Mouse (Mus musculus) heart, postnatal 0 days (tissue): ENCODE data around the gene Gm28308.

Experiments
- CTCF ChIP-seq: IDR thresholded peaks from 2 replicates; pipeline ENCODE4 v1.5.1; 2016; ENCODE audit warnings: antibody characterized with exemption, control low read depth, low read depth
- EP300 ChIP-seq: IDR thresholded peaks from 2 replicates; pipeline ENCODE4 v1.6.1; 2016; ENCODE audit warnings: antibody characterized with exemption, low read depth

DNA sequence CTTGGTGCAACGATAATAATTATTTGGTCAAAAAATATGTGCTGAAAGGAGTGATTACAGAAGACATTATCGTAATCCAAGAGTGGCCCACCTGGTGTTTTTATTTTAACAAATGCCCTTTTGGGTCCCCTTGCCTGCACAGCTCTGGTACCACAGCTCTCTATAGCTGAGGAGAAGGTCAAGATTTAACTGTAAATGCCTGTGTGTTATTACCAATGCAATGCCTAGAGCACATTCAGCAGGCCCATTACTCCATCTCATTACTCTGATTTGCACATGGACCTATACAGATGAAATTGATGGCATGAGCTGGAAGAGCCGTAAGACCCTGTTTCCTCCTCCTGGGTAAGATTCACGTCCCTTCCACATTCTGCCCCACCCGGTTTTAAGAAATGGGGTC, 74.0 kb downstream of the Gm28308 start:
- TF ChIP-seq CTCF (no peak), EP300 (no peak)
